Comparison of ENCODE assay signal across 8 mouse cellular contexts in genomic region chr14:52022244-52022708, GRCm38 (mm10). TPM values are rescaled to one million over a fixed set of nuclear protein-coding genes. Genes with fewer than 3 reads are reported as not detected.
DNase-seq lines count a peak whose midpoint lies in the region; ATAC-seq and TF ChIP-seq lines count a peak whose summit lies in the region.

No protein-coding gene starts in this region.

- H3K4me1 ChIP-seq in heart, embryonic 15.5 days (replicated peaks): peaks cover 35% of the 10 kb centered on the region
- peaks cover 9 to 28% of the 10 kb centered on the region in 2 experiments for H3K4me1 ChIP-seq in MEL (ENCODE audit: control insufficient read depth in 1 of 2, insufficient read depth in 2 of 2, low read length in 2 of 2)
- H3K4me1 ChIP-seq in hindbrain, embryonic 12.5 days: peaks cover 26% of the 10 kb centered on the region
- H3K4me1 ChIP-seq in midbrain, embryonic 11.5 days (ENCODE audit: control insufficient read depth, insufficient read depth, low read length): peaks cover 25% of the 10 kb centered on the region

- no peak for TF ChIP-seq EP300 in MEL (IDR thresholded peaks at IDR 0.05; ENCODE audit: low read depth in 1 of 2, low read length in 2 of 2)

- no peak for DNase-seq in heart, postnatal 25 days (ENCODE audit: low spot score)
- DNase-seq in MEL (ENCODE audit: low read depth, low spot score): no peak
- DNase-seq in midbrain, embryonic 11.5 days (ENCODE audit: low spot score, missing footprints): no peak
- DNase-seq in right cerebral cortex, postnatal 14 days: no peak
- no peak for DNase-seq in B cell, adult 2 months

- no peak overlapping the region for H3K9ac ChIP-seq in heart, embryonic 15.5 days
- peak overlapping the region; percentile 88 for H3K9ac ChIP-seq in MEL (ENCODE audit: control insufficient read depth, low read depth, low read length, poor library complexity, severe bottlenecking)
- 0 out of 2 replicates have a peak overlapping the region, but pooled peaks have one; percentile 0 for H3K9ac ChIP-seq in hindbrain, embryonic 12.5 days
- no peak overlapping the region; the same call in 1 of the 2 replicates for H3K9ac ChIP-seq in midbrain, embryonic 11.5 days (ENCODE audit: low read length)

- WGBS in heart, embryonic 15.5 days: 65% methylated on average over 3 of the region's 3 CpGs
- 55% methylated on average over 3 of the region's 3 CpGs for WGBS in hindbrain, embryonic 12.5 days
- WGBS in midbrain, embryonic 11.5 days: 53% methylated on average over 3 of the region's 3 CpGs

- TF ChIP-seq CTCF in MEL (IDR thresholded peaks at IDR 0.05 in 2 of 3, conservative IDR thresholded peaks at IDR 0.05 in 1 of 3; ENCODE audit: control insufficient read depth in 1 of 3, insufficient read depth in 1 of 3, low read depth in 2 of 3, low read length in 3 of 3, poor library complexity in 1 of 3, severe bottlenecking in 1 of 3): no peak

- H3K36me3 ChIP-seq in heart, embryonic 15.5 days: no peaks in the 10 kb centered on the region
- H3K36me3 ChIP-seq in MEL (ENCODE audit: control insufficient read depth in 1 of 2, insufficient read depth in 2 of 2, low read length in 2 of 2): peaks cover 0 to 25% of the 10 kb centered on the region in 2 experiments; a peak in 2 of 4 replicates
- H3K36me3 ChIP-seq in hindbrain, embryonic 12.5 days: no peaks in the 10 kb centered on the region
- no peaks in the 10 kb centered on the region for H3K36me3 ChIP-seq in midbrain, embryonic 11.5 days (ENCODE audit: control insufficient read depth, insufficient read depth, low read length)

- no peak for TF ChIP-seq POLR2A in MEL (IDR thresholded peaks at IDR 0.05; ENCODE audit: control insufficient read depth in 1 of 2, insufficient read depth in 1 of 2, low read depth in 1 of 2, low read length in 2 of 2, poor library complexity in 1 of 2)

- H3K27ac ChIP-seq in heart, embryonic 15.5 days: peak overlapping the region; percentile 85
- peak overlapping the region; percentile 94 for H3K27ac ChIP-seq in MEL (ENCODE audit: control insufficient read depth, low read depth, low read length)
- no peak overlapping the region for H3K27ac ChIP-seq in hindbrain, embryonic 12.5 days
- no peak overlapping the region for H3K27ac ChIP-seq in midbrain, embryonic 11.5 days (ENCODE audit: low read depth, low read length)

- intact Hi-C loops in heart, postnatal 25 days (cut with DNase I): loop anchor here (2.0 to 5.0 kb wide), 4 partner anchors 13 to 119 kb away; partner anchors contain the start of genes Arhgef40 and Hnrnpc

- no peaks in the 10 kb centered on the region for H3K27me3 ChIP-seq in heart, embryonic 15.5 days
- no peaks in the 10 kb centered on the region for H3K27me3 ChIP-seq in MEL (ENCODE audit: control insufficient read depth in 1 of 2, insufficient read depth in 2 of 2, low read length in 2 of 2)
- H3K27me3 ChIP-seq in hindbrain, embryonic 12.5 days: no peaks in the 10 kb centered on the region
- H3K27me3 ChIP-seq in midbrain, embryonic 11.5 days (ENCODE audit: control insufficient read depth, insufficient read depth, low read length): no peaks in the 10 kb centered on the region

- no peak for ATAC-seq in heart, embryonic 15.5 days (replicated peaks; ENCODE audit: insufficient number of reproducible peaks, insufficient read depth, low FRiP score, low read depth)
- ATAC-seq in hindbrain, embryonic 12.5 days (ENCODE audit: low FRiP score): no peak
- no peak for ATAC-seq in midbrain, embryonic 11.5 days (ENCODE audit: low FRiP score)
- no peak for ATAC-seq in CD4-positive, CD25-positive, alpha-beta regulatory T cell, adult 4 months

- peak overlapping the region; percentile 62 for H3K4me2 ChIP-seq in heart, embryonic 15.5 days
- no peak overlapping the region for H3K4me2 ChIP-seq in hindbrain, embryonic 12.5 days (replicated peaks)
- H3K4me2 ChIP-seq in midbrain, embryonic 11.5 days: peak overlapping the region; percentile 37

- H3K9me3 ChIP-seq in heart, embryonic 15.5 days (replicated peaks): no peaks in the 10 kb centered on the region
- no peaks in the 10 kb centered on the region for H3K9me3 ChIP-seq in MEL (replicated peaks; ENCODE audit: insufficient read depth, low read length)
- no peaks in the 10 kb centered on the region for H3K9me3 ChIP-seq in hindbrain, embryonic 12.5 days (replicated peaks)
- no peaks in the 10 kb centered on the region for H3K9me3 ChIP-seq in midbrain, embryonic 11.5 days (ENCODE audit: control insufficient read depth, low read length)

- peaks cover 14% of the 10 kb centered on the region for H3K79me2 ChIP-seq in MEL (ENCODE audit: control insufficient read depth, insufficient read depth, low read length, poor library complexity)

- TF ChIP-seq RAD21 in MEL (IDR thresholded peaks at IDR 0.05; ENCODE audit: low read depth, low read length): no peak

- H3K4me3 ChIP-seq in heart, embryonic 15.5 days: no peak overlapping the region; the same call in 1 of the 2 replicates
- H3K4me3 ChIP-seq in MEL (ENCODE audit: control insufficient read depth in 1 of 2, insufficient read depth in 1 of 2, low read depth in 2 of 2, low read length in 2 of 2): peak overlapping the region; percentile 39 to 60
- no peak overlapping the region for H3K4me3 ChIP-seq in hindbrain, embryonic 12.5 days
- no peak overlapping the region for H3K4me3 ChIP-seq in midbrain, embryonic 11.5 days (ENCODE audit: low read depth, low read length)

TF ChIP-seq in MEL, 35 proteins besides CTCF, POLR2A, EP300 and RAD21 (continues in another document):
- TF ChIP-seq ZMIZ1 (IDR thresholded peaks at IDR 0.05; ENCODE audit: low read depth, low read length) (no peak), ZKSCAN1 (IDR thresholded peaks at IDR 0.05; ENCODE audit: low read depth, low read length) (no peak), GABPA (IDR thresholded peaks at IDR 0.05; ENCODE audit: low read depth, low read length) (no peak), HCFC1 (IDR thresholded peaks at IDR 0.05; ENCODE audit: low read depth, low read length) (no peak), MXI1 (IDR thresholded peaks at IDR 0.05; ENCODE audit: low read depth, low read length) (no peak), SMC3 (IDR thresholded peaks at IDR 0.05; ENCODE audit: low read depth, low read length) (no peak), NELFE (IDR thresholded peaks at IDR 0.05; ENCODE audit: low read depth, low read length) (no peak), POLR2AphosphoS2 (IDR thresholded peaks at IDR 0.05; ENCODE audit: low read length) (no peak), SIN3A (IDR thresholded peaks at IDR 0.05; ENCODE audit: low read length) (no peak; the same call in 1 of the 2 replicates), GATA1 (IDR thresholded peaks at IDR 0.05; ENCODE audit: low read depth, low read length) (no peak), MAFK (IDR thresholded peaks at IDR 0.05; ENCODE audit: borderline replicate concordance, low read depth, low read length) (no peak), MYB (IDR thresholded peaks at IDR 0.05; ENCODE audit: low read depth, low read length) (no peak), UBTF (IDR thresholded peaks at IDR 0.05; ENCODE audit: borderline replicate concordance, insufficient read depth, low read depth, low read length) (no peak), NRF1 (IDR thresholded peaks at IDR 0.05; ENCODE audit: insufficient read depth, low read depth, low read length, poor library complexity, severe bottlenecking) (no peak)

RNA-seq across cellular contexts. Expression of gene Zfp219, which starts 1.7 kb away (rescaled TPM):
- 18.1 and 23.6 TPM in 2 replicates for polyA plus RNA-seq in heart, embryonic 15.5 days (2015; fragmentation: Nextera tagmentation; extraction: Ambion mirVana)
- total RNA-seq in heart, postnatal 25 days (2021): 10 to 100 TPM; 24.8 to 29.0 TPM
- total RNA-seq in MEL (2012; rRNA removed): 32.1 and 36.3 TPM in 2 replicates
- 10 to 100 TPM in 1 of 2 experiments, not detected in 1; 46.9 TPM for polyA plus RNA-seq in MEL (2012; ENCODE audit: insufficient read depth in 1 of 2, insufficient read length in 2 of 2, low read depth in 1 of 2, low replicate concordance in 2 of 2, missing spikeins in 1 of 2)
- polyA plus RNA-seq in hindbrain, embryonic 12.5 days (2016; fragmentation: Nextera tagmentation; extraction: Ambion mirVana): 64.4 and 71.7 TPM in 2 replicates
- polyA plus RNA-seq in midbrain, embryonic 11.5 days (2014; fragmentation: Nextera tagmentation; extraction: Ambion mirVana): 91.9 and 110 TPM in 2 replicates
- polyA plus RNA-seq in CD4-positive, CD25-positive, alpha-beta regulatory T cell, adult 4 months (2017; shearing (Covaris generic)): 1 to 10 TPM; 1.6 to 2.3 TPM

RNA-seq across cellular contexts. Expression of gene Tmem253, which starts 6.8 kb away (rescaled TPM):
- polyA plus RNA-seq in heart, embryonic 15.5 days (2015; fragmentation: Nextera tagmentation; extraction: Ambion mirVana): 0.60 and 0.68 TPM in 2 replicates
- 1 to 10 TPM; 3.3 to 3.9 TPM for total RNA-seq in heart, postnatal 25 days (2021)
- 0.39 and 0.46 TPM in 2 replicates for total RNA-seq in MEL (2012; rRNA removed)
- 1 to 10 TPM in 1 of 2 experiments, not detected in 1; 3.6 TPM for polyA plus RNA-seq in MEL (2012; ENCODE audit: insufficient read depth in 1 of 2, insufficient read length in 2 of 2, low read depth in 1 of 2, low replicate concordance in 2 of 2, missing spikeins in 1 of 2)
- 0.59 and 1.6 TPM in 2 replicates for polyA plus RNA-seq in hindbrain, embryonic 12.5 days (2016; fragmentation: Nextera tagmentation; extraction: Ambion mirVana)
- 1.0 and 1.5 TPM in 2 replicates for polyA plus RNA-seq in midbrain, embryonic 11.5 days (2014; fragmentation: Nextera tagmentation; extraction: Ambion mirVana)
- polyA plus RNA-seq in CD4-positive, CD25-positive, alpha-beta regulatory T cell, adult 4 months (2017; shearing (Covaris generic)): under 1 TPM in 1 of 2 experiments, not detected in 1; 0.63 TPM

RNA-seq across cellular contexts. Expression of gene Olfr221, which starts 20.0 kb away (rescaled TPM):
- polyA plus RNA-seq in heart, embryonic 15.5 days (2015; fragmentation: Nextera tagmentation; extraction: Ambion mirVana): not detected in 2 replicates
- not detected for total RNA-seq in heart, postnatal 25 days (2021)
- not detected in 2 replicates for total RNA-seq in MEL (2012; rRNA removed)
- polyA plus RNA-seq in MEL (2012; ENCODE audit: insufficient read depth in 1 of 2, insufficient read length in 2 of 2, low read depth in 1 of 2, low replicate concordance in 2 of 2, missing spikeins in 1 of 2): not detected
- polyA plus RNA-seq in hindbrain, embryonic 12.5 days (2016; fragmentation: Nextera tagmentation; extraction: Ambion mirVana): not detected in 2 replicates
- not detected in 2 replicates for polyA plus RNA-seq in midbrain, embryonic 11.5 days (2014; fragmentation: Nextera tagmentation; extraction: Ambion mirVana)
- not detected for polyA plus RNA-seq in CD4-positive, CD25-positive, alpha-beta regulatory T cell, adult 4 months (2017; shearing (Covaris generic))

RNA-seq across cellular contexts. Expression of gene Arhgef40, which starts 37.8 kb away (rescaled TPM):
- 51.8 and 69.2 TPM in 2 replicates for polyA plus RNA-seq in heart, embryonic 15.5 days (2015; fragmentation: Nextera tagmentation; extraction: Ambion mirVana)
- total RNA-seq in heart, postnatal 25 days (2021): 10 to 100 TPM; 31.2 to 41.2 TPM
- 6.4 and 9.9 TPM in 2 replicates for total RNA-seq in MEL (2012; rRNA removed)
- polyA plus RNA-seq in MEL (2012; ENCODE audit: insufficient read depth in 1 of 2, insufficient read length in 2 of 2, low read depth in 1 of 2, low replicate concordance in 2 of 2, missing spikeins in 1 of 2): 100 to 1,000 TPM in 1 of 2 experiments, 10 to 100 TPM in 1; 37.5 to 150 TPM
- 126 and 133 TPM in 2 replicates for polyA plus RNA-seq in hindbrain, embryonic 12.5 days (2016; fragmentation: Nextera tagmentation; extraction: Ambion mirVana)
- polyA plus RNA-seq in midbrain, embryonic 11.5 days (2014; fragmentation: Nextera tagmentation; extraction: Ambion mirVana): 50.4 and 52.8 TPM in 2 replicates
- polyA plus RNA-seq in CD4-positive, CD25-positive, alpha-beta regulatory T cell, adult 4 months (2017; shearing (Covaris generic)): under 1 TPM in 1 of 2 experiments, not detected in 1; 0.70 TPM

Comparison
In these comparisons a context has a peak if more than half of its experiments do, and no peak if none do; other contexts are left out.
1. H3K27ac ChIP-seq: peak in heart, embryonic 15.5 days (single experiment) and MEL (single experiment); none in hindbrain, embryonic 12.5 days (single experiment) and midbrain, embryonic 11.5 days (single experiment).
2. H3K4me3 ChIP-seq: peak in MEL (2 of 2); none in heart, embryonic 15.5 days (single experiment), hindbrain, embryonic 12.5 days (single experiment) and midbrain, embryonic 11.5 days (single experiment).
3. H3K9ac ChIP-seq: peak in MEL (single experiment) and hindbrain, embryonic 12.5 days (single experiment); none in heart, embryonic 15.5 days (single experiment) and midbrain, embryonic 11.5 days (single experiment).